Mouse (Mus musculus) small intestine, adult 2 months (tissue): ENCODE measurements around the gene Syt17.

ENCODE experiments used
- CTCF ChIP-seq: fragments of 200-500 bp; IDR thresholded peaks from 2 replicates; pipeline ENCODE4 v1.5.1; 2012; ENCODE audit warnings: low read depth, mild to moderate bottlenecking, control low read depth, inconsistent platforms, low read length, moderate library complexity, mixed read lengths; ENCODE audit not compliant: insufficient replicate concordance, insufficient read length; ENCODE audit errors: extremely low read depth
- POLR2A ChIP-seq: fragments of 200-500 bp; IDR thresholded peaks from 2 replicates; pipeline ENCODE4 v1.6.1; 2012; ENCODE audit warnings: low read depth, mild to moderate bottlenecking, control low read depth, inconsistent platforms, low read length, moderate library complexity

GRCm38 (mm10) chr7:118411877-118412276 lies 36.1 kb downstream of the Syt17 start:
- TF ChIP-seq CTCF (no peak), POLR2A (no peak)
